Mouse (Mus musculus) limb, embryonic 12.5 days (tissue): ENCODE data around the gene Gm20388. TPM values are rescaled to one million over a fixed set of nuclear protein-coding genes. Genes with fewer than 3 reads are reported as not detected.

Experiments
- ATAC-seq: fragments of 200-750 bp; cut with Nextera tagmentation; 2 replicates; pipeline ENCODE4 v1.8.0; 2017; ENCODE audit warnings: low read depth, moderate TSS enrichment; ENCODE audit not compliant: insufficient number of reproducible peaks, insufficient read depth, low FRiP score, low TSS enrichment
- H3K27ac ChIP-seq: fragments of 300-500 bp; sonication (generic); 2 replicates; pipeline ENCODE4 v1.5.1; 2016; ENCODE audit warnings: mild to moderate bottlenecking, moderate library complexity
- H3K27me3 ChIP-seq: fragments of 300-500 bp; sonication (generic); 2 replicates; pipeline ENCODE4 v1.6.1; 2016; ENCODE audit warnings: mild to moderate bottlenecking, moderate library complexity
- H3K36me3 ChIP-seq: fragments of 300-500 bp; sonication (generic); 2 replicates; pipeline ENCODE4 v1.6.1; 2016; ENCODE audit warnings: mild to moderate bottlenecking, moderate library complexity
- H3K4me1 ChIP-seq: fragments of 300-500 bp; sonication (generic); replicated peaks from 2 replicates; pipeline ENCODE4 v1.6.1; 2016
- H3K4me2 ChIP-seq: fragments of 300-500 bp; sonication (generic); 2 replicates; pipeline ENCODE4 v1.6.1; 2016; ENCODE audit warnings: mild to moderate bottlenecking, moderate library complexity
- H3K4me3 ChIP-seq: fragments of 300-500 bp; sonication (generic); replicated peaks from 2 replicates; pipeline ENCODE4 v1.5.1; 2016; ENCODE audit warnings: mild to moderate bottlenecking
- H3K9ac ChIP-seq: fragments of 300-500 bp; sonication (generic); replicated peaks from 2 replicates; pipeline ENCODE4 v1.6.1; 2016; ENCODE audit warnings: mild to moderate bottlenecking, moderate library complexity
- H3K9me3 ChIP-seq: fragments of 300-500 bp; sonication (generic); 2 replicates; pipeline ENCODE4 v1.6.1; 2016; ENCODE audit warnings: mild to moderate bottlenecking, moderate library complexity
- WGBS: fragments of 180-500 bp; shearing (Covaris S2); methylation state at CpG from one replicate; pipeline ENCODE4 v1.1.7; 2016; 5-methylcytosine and 5-hydroxymethylcytosine counted together
- polyA plus RNA-seq: library from polyadenylated mRNA; unstranded; fragments of >200 nt; fragmentation: Nextera tagmentation; extraction: Ambion mirVana; gene quantifications from 2 replicates; pipeline ENCODE4 v1.2.1, GENCODE M21; 2016

Gene Gm20388
- polyA plus RNA-seq, 1 experiment from 2014 or later, result not detected

- H3K36me3 ChIP-seq, result no peaks in the 10 kb centered on the region
- no peak for ATAC-seq
Observed at GRCm38 (mm10) chr8:123331301-123331700, 3420.7 kb downstream of the Gm20388 start.

DNA sequence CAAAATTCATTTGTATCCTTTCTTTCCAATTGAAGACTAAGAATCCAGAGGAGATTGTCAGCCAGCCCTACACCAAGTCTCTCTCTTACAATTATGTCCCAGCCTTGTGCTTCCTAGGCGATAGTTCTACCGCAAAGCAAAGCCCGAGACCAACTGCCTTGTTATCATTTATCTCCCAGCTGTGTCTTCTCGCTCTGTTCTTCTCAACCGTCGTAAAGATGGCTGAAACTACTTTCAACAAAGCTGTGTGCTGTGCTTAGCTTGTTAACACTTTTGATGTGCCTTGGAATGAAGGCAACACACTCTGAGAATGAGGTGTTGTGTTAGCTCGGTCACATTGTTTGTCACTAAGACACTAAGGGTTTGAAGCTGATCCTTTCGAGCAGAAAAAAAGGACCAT lies 3421.2 kb downstream of the Gm20388 start:
- Histone ChIP-seq H3K9ac (no peak overlapping the region), H3K9me3 (no peaks in the 10 kb centered on the region), H3K4me2 (peak overlapping the region; percentile 91), H3K4me1 (peaks cover 7% of the 10 kb centered on the region; the same call in 1 of the 2 replicates), H3K27me3 (peaks cover 54% of the 10 kb centered on the region), H3K4me3 (peak overlapping the region; percentile 59), H3K27ac (no peak overlapping the region), H3K36me3 (no peaks in the 10 kb centered on the region)
- 32% methylated on average over 8 of the region's 8 CpGs for WGBS
- ATAC-seq, result no peak

More at GRCm38 (mm10) chr8:123331301-123331700, 3420.7 kb downstream of the Gm20388 start:
- Histone ChIP-seq H3K9ac (no peak overlapping the region), H3K4me1 (peaks cover 7% of the 10 kb centered on the region; the same call in 1 of the 2 replicates), H3K9me3 (no peaks in the 10 kb centered on the region), H3K27ac (no peak overlapping the region), H3K4me2 (no peak overlapping the region), H3K27me3 (peaks cover 54% of the 10 kb centered on the region), H3K4me3 (no peak overlapping the region)
- 81% methylated on average over 2 of the region's 2 CpGs for WGBS

DNA sequence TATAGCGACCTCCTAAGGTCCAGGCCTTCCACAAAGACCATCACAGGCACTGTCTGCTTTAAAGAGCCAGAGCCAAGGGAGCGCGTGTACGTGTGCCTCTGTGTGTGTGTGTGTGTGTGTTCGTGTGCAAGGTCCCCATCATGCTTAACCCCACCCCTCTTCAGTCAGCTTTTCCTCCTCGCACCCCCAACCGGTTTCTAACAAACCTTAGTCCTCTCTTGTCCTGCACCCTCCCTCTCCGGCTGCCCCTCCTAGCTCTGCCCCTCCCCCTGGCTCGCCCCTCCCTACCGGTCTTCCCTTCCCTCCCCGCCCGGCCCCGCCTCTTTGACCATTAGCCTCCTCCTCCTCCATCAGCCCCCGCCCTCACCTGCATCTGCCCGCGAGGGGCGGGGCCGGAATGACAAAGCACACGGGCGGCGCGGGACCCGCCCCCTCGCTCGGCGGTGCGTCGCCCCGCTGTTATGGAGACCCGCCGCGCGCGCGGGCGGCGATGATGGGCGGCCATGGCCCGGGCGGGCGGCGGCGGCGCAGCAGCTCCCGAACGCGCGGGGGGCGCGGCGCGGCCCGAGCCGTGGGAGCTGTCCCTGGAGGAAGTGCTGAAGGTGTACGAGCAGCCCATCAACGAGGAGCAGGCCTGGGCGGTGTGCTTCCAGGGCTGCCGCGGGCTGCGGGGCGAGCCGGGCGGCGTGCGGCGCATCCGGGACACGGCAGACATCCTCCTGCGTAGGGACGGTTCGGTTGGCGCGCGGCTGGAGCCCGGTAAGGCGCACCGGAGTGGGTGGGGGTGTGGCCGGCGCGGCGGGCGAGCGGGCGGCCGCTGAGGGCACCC lies 3421.8 kb downstream of the Gm20388 start, which contains the start of gene Spire2:
Gene Spire2, plus strand, starts transcription at position 452 of the 829 bp plus-strand sequence.
- Histone ChIP-seq H3K4me1 (peaks cover 7% of the 10 kb centered on the region; the same call in 1 of the 2 replicates), H3K9ac (peak within 1 kb of the TSS; percentile 46), H3K27ac (no peak within 1 kb of the TSS), H3K4me3 (peak within 1 kb of the TSS; percentile 59), H3K4me2 (peak within 1 kb of the TSS; percentile 91), H3K27me3 (peaks cover 52% of the 10 kb centered on the region), H3K36me3 (no peaks in the 10 kb centered on the region), H3K9me3 (no peaks in the 10 kb centered on the region)
- peak; percentile 82 for ATAC-seq
- WGBS, result under 1% methylated on average over 77 of the region's 85 CpGs

DNA sequence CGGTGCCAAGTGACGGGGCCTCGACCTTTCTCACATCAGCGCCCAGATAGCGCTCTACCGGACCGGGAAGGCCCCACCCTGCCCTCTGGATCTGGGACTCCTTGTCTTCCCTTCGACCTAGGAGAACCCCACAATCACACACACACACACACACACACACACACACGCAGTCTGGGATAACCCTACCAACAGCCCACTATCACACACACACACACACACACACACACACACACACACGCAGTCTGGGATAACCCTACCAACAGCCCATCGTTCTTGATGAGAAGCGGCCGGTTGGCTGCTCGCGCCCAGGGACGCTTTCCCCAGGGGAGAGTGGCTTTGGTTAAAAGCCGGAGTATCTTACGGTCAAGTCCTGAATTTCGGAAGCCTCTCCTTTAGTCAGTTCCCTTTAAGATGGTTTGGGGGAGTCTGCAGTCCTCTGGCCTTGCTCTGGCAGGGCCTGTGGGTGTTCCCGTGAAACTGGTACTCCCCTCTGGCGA lies 3422.5 kb downstream of the Gm20388 start:
- no peaks in the 10 kb centered on the region for H3K9me3 ChIP-seq
- H3K4me2 ChIP-seq, result peak overlapping the region; percentile 91
- H3K27me3 ChIP-seq, result peaks cover 48% of the 10 kb centered on the region
- peaks cover 7% of the 10 kb centered on the region; the same call in 1 of the 2 replicates for H3K4me1 ChIP-seq
- peak; percentile 33; the same call in 1 of the 2 replicates for ATAC-seq
- no peak overlapping the region for H3K27ac ChIP-seq
- H3K9ac ChIP-seq, result peak overlapping the region; percentile 46
- no peaks in the 10 kb centered on the region for H3K36me3 ChIP-seq
- peak overlapping the region; percentile 59 for H3K4me3 ChIP-seq
- 3% methylated on average over 19 of the region's 21 CpGs for WGBS

- H3K4me1 ChIP-seq, result peaks cover 7% of the 10 kb centered on the region; the same call in 1 of the 2 replicates
- no peak for ATAC-seq
- no peak overlapping the region for H3K27ac ChIP-seq
- no peak overlapping the region for H3K4me2 ChIP-seq
- 0 out of 2 replicates have a peak overlapping the region, but pooled peaks have one; percentile 6 for H3K4me3 ChIP-seq
- no peak overlapping the region for H3K9ac ChIP-seq
- H3K9me3 ChIP-seq, result no peaks in the 10 kb centered on the region
- H3K36me3 ChIP-seq, result no peaks in the 10 kb centered on the region
- peaks cover 48% of the 10 kb centered on the region for H3K27me3 ChIP-seq
- 9% methylated on average over 7 of the region's 7 CpGs for WGBS
Observed at GRCm38 (mm10) chr8:123333864-123334263, 3423.2 kb downstream of the Gm20388 start.

DNA sequence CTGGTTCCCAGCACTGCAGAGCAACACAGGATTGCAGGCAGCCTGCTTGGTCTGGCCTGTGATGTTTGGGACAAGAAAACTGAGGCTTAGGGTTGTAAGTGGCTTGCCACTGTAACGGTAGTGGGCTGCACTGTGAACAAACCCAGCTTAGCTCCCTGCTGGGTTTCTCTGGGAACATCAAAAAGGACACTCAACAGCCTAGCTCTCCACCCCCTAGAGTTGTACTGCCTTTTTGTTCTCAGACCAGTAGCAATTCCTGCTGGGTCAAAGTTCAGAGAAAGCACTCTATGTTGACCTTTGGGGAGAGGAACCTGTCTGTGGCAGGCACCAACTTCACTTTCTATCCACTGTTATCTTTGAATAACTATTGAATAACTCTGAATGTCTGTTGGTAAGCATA lies 3423.8 kb downstream of the Gm20388 start:
- WGBS, result 0% methylated on average over 1 of the region's 1 CpGs
- Histone ChIP-seq H3K4me2 (no peak overlapping the region), H3K36me3 (no peaks in the 10 kb centered on the region), H3K9ac (no peak overlapping the region), H3K4me1 (peaks cover 7% of the 10 kb centered on the region; the same call in 1 of the 2 replicates), H3K27me3 (peaks cover 48% of the 10 kb centered on the region), H3K27ac (no peak overlapping the region), H3K4me3 (no peak overlapping the region), H3K9me3 (no peaks in the 10 kb centered on the region)
- no peak for ATAC-seq

GRCm38 (mm10) chr8:123337475-123337874 lies 3426.8 kb downstream of the Gm20388 start:
- Histone ChIP-seq H3K36me3 (no peaks in the 10 kb centered on the region), H3K9me3 (no peaks in the 10 kb centered on the region), H3K4me1 (peaks cover 7% of the 10 kb centered on the region; the same call in 1 of the 2 replicates), H3K4me2 (no peak overlapping the region), H3K4me3 (no peak overlapping the region), H3K27ac (no peak overlapping the region), H3K27me3 (peaks cover 29% of the 10 kb centered on the region), H3K9ac (no peak overlapping the region)
- no peak for ATAC-seq
- WGBS, result 81% methylated on average over 3 of the region's 3 CpGs

DNA sequence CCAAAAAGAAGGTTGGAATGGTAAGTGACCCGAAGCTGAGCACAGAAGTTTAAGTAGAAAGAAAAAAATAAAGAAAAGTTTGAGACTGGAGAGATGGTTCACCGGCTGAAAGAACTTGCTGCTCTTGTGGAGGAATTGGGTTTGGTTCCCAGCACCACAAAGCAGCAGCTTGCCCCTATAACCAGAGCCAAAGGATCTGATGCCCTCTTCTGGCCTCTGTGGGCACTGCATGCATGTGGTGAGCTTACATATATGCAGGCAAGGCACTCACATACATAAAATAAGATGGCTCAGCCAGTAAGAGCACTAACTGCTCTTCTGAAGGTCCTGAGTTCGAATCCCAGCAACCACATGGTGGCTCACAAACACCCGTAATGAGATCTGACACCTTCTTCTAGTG lies 3429.4 kb downstream of the Gm20388 start:
- no peak overlapping the region for H3K4me2 ChIP-seq
- H3K27ac ChIP-seq, result no peak overlapping the region
- 91% methylated on average over 4 of the region's 4 CpGs for WGBS
- no peak for ATAC-seq
- H3K9ac ChIP-seq, result no peak overlapping the region
- peaks cover 4% of the 10 kb centered on the region for H3K27me3 ChIP-seq
- no peaks in the 10 kb centered on the region for H3K36me3 ChIP-seq
- no peaks in the 10 kb centered on the region for H3K9me3 ChIP-seq
- H3K4me1 ChIP-seq, result no peaks in the 10 kb centered on the region
- no peak overlapping the region for H3K4me3 ChIP-seq

GRCm38 (mm10) chr8:123341040-123342015 lies 3430.7 kb downstream of the Gm20388 start:
- Histone ChIP-seq H3K4me3 (no peak overlapping the region), H3K9ac (no peak overlapping the region), H3K27me3 (no peaks in the 10 kb centered on the region), H3K4me2 (no peak overlapping the region), H3K36me3 (no peaks in the 10 kb centered on the region), H3K4me1 (no peaks in the 10 kb centered on the region), H3K9me3 (no peaks in the 10 kb centered on the region), H3K27ac (no peak overlapping the region)
- 86% methylated on average over 27 of the region's 27 CpGs for WGBS
- no peak for ATAC-seq

GRCm38 (mm10) chr8:123342253-123342652 lies 3431.6 kb downstream of the Gm20388 start:
- ATAC-seq, result no peak
- Histone ChIP-seq H3K9me3 (no peaks in the 10 kb centered on the region), H3K9ac (no peak overlapping the region), H3K36me3 (no peaks in the 10 kb centered on the region), H3K27me3 (no peaks in the 10 kb centered on the region), H3K4me1 (no peaks in the 10 kb centered on the region), H3K27ac (no peak overlapping the region), H3K4me3 (no peak overlapping the region), H3K4me2 (no peak overlapping the region)
- 82% methylated on average over 8 of the region's 8 CpGs for WGBS
